Mouse (Mus musculus) midbrain, embryonic 16.5 days (tissue): Measurements from ENCODE around the gene BC048671. TPM values are rescaled to one million over a fixed set of nuclear protein-coding genes. Genes with fewer than 3 reads are reported as not detected.

Experiments
- ATAC-seq: fragments of 200-750 bp; cut with Nextera tagmentation; 2 replicates; pipeline ENCODE4 v1.8.0; 2017; ENCODE audit warnings: moderate TSS enrichment
- H3K27ac ChIP-seq: fragments of 300-500 bp; sonication (generic); 2 replicates; pipeline ENCODE4 v1.5.1; 2014; ENCODE audit warnings: mild to moderate bottlenecking, low read length, mixed read lengths
- H3K27me3 ChIP-seq: fragments of 300-500 bp; sonication (generic); 2 replicates; pipeline ENCODE4 v1.6.1; 2014; ENCODE audit warnings: low read depth, low read length, mixed read lengths; ENCODE audit not compliant: control insufficient read depth, insufficient read depth
- H3K36me3 ChIP-seq: fragments of 300-500 bp; sonication (generic); 2 replicates; pipeline ENCODE4 v1.6.1; 2014; ENCODE audit warnings: mild to moderate bottlenecking, low read length, moderate library complexity, mixed read lengths; ENCODE audit not compliant: control insufficient read depth, insufficient read depth
- H3K4me1 ChIP-seq: fragments of 300-500 bp; sonication (generic); 2 replicates; pipeline ENCODE4 v1.6.1; 2014; ENCODE audit warnings: mild to moderate bottlenecking, low read length, mixed read lengths; ENCODE audit not compliant: control insufficient read depth, insufficient read depth
- H3K4me2 ChIP-seq: fragments of 300-500 bp; sonication (generic); 2 replicates; pipeline ENCODE4 v1.6.1; 2014; ENCODE audit warnings: mild to moderate bottlenecking, low read length, mixed read lengths
- H3K4me3 ChIP-seq: fragments of 300-500 bp; sonication (generic); 2 replicates; pipeline ENCODE4 v1.5.1; 2014; ENCODE audit warnings: low read depth, mild to moderate bottlenecking, low read length, moderate library complexity, mixed read lengths
- H3K9ac ChIP-seq: fragments of 300-500 bp; sonication (generic); 2 replicates; pipeline ENCODE4 v1.6.1; 2014; ENCODE audit warnings: low read depth, low read length, mixed read lengths
- H3K9me3 ChIP-seq: fragments of 300-500 bp; sonication (generic); replicated peaks from 2 replicates; pipeline ENCODE4 v1.6.1; 2014; ENCODE audit warnings: mild to moderate bottlenecking, low read length, mixed read lengths; ENCODE audit not compliant: control insufficient read depth, poor library complexity, severe bottlenecking
- WGBS: fragments of 180-500 bp; shearing (Covaris S2); extraction: QIAGEN DNeasy Blood & Tissue Kit; methylation state at CpG from one replicate; pipeline ENCODE4 v1.1.7; 2014; 5-methylcytosine and 5-hydroxymethylcytosine counted together
- polyA plus RNA-seq: library from polyadenylated mRNA; unstranded; fragments of >200 nt; fragmentation: Nextera tagmentation; extraction: Ambion mirVana; gene quantifications from 2 replicates; pipeline ENCODE4 v1.2.1, GENCODE M21; 2015

BC048671 gene
- polyA plus RNA-seq: not detected in 2 replicates

DNA sequence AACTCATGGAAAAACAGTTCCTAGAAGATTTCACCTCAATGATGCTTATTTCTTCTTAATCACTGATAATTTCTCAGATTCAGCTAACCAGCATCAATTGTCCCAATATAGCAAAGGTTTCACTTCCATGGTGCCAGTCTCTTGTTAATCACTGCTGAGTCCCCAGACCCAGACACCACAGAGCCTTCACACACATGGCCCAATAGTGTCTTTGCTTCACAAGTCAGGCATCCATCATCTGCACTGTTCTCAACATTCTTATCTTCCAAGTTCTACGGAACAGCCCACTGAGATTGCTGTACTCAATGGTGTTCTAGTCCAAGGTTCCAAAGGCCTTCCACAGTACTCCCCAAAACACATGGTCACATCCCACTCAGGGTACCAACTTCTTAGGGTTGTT, at the start of gene BC048671:
Gene BC048671, plus strand, starts transcription at position 301 of the 400 bp plus-strand sequence.
- no peak for ATAC-seq
- H3K4me2 ChIP-seq: no peak within 1 kb of the TSS
- H3K9ac ChIP-seq: no peak within 1 kb of the TSS
- WGBS: 100% methylated on average over 1 of the region's 1 CpGs
- H3K27me3 ChIP-seq: no peaks in the 10 kb centered on the region
- H3K4me3 ChIP-seq: no peak within 1 kb of the TSS
- H3K9me3 ChIP-seq: no peaks in the 10 kb centered on the region
- H3K4me1 ChIP-seq: no peaks in the 10 kb centered on the region
- H3K27ac ChIP-seq: no peak within 1 kb of the TSS
- H3K36me3 ChIP-seq: no peaks in the 10 kb centered on the region

DNA sequence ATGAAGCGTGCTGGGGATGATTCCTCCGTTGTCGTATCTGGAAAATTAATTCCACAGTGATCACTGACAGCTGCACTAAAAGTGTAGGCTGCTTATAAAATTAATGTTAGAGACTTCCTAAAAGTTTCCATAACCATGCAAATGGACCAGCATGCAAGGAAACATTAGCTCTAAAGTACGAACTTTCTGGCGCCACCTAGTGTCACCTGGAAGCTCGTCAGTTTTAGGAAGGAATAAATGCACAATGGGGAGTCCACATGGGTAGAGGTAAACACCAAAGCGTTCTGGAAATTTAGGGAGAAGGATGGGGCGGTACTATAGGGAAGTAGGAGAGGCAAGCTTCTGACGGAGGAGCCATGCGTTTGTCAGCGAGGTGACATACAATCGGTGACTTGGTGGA, 12.8 kb upstream of the BC048671 start:
- Histone ChIP-seq H3K27ac (no peak overlapping the region), H3K9me3 (no peaks in the 10 kb centered on the region), H3K4me2 (no peak overlapping the region), H3K4me3 (no peak overlapping the region), H3K27me3 (no peaks in the 10 kb centered on the region), H3K4me1 (no peaks in the 10 kb centered on the region), H3K36me3 (no peaks in the 10 kb centered on the region), H3K9ac (no peak overlapping the region)
- no peak for ATAC-seq
- 57% methylated on average over 12 of the region's 12 CpGs for WGBS

- Histone ChIP-seq H3K27me3 (no peaks in the 10 kb centered on the region), H3K4me2 (no peak overlapping the region), H3K9me3 (peaks cover 7% of the 10 kb centered on the region; the same call in 1 of the 2 replicates), H3K36me3 (no peaks in the 10 kb centered on the region), H3K27ac (no peak overlapping the region), H3K4me1 (no peaks in the 10 kb centered on the region), H3K9ac (no peak overlapping the region), H3K4me3 (no peak overlapping the region)
- 86% methylated on average over 6 of the region's 6 CpGs for WGBS
- ATAC-seq: no peak
These were observed 5.4 kb downstream of the BC048671 start for GRCm38 (mm10) chr6:90306315-90306975.

- no peak overlapping the region for H3K9ac ChIP-seq
- H3K9me3 ChIP-seq: peaks cover 7% of the 10 kb centered on the region; the same call in 1 of the 2 replicates
- WGBS: 90% methylated on average over 87 of the region's 87 CpGs
- H3K4me3 ChIP-seq: no peak overlapping the region
- no peak overlapping the region for H3K27ac ChIP-seq
- H3K4me1 ChIP-seq: no peaks in the 10 kb centered on the region
- no peak overlapping the region for H3K4me2 ChIP-seq
- no peak for ATAC-seq
- H3K27me3 ChIP-seq: no peaks in the 10 kb centered on the region
- no peaks in the 10 kb centered on the region for H3K36me3 ChIP-seq
These were observed 8.1 kb downstream of the BC048671 start for GRCm38 (mm10) chr6:90308839-90309778.

- H3K9me3 ChIP-seq: no peaks in the 10 kb centered on the region
- H3K27ac ChIP-seq: no peak overlapping the region
- no peaks in the 10 kb centered on the region for H3K36me3 ChIP-seq
- H3K9ac ChIP-seq: no peak overlapping the region
- H3K4me3 ChIP-seq: no peak overlapping the region
- ATAC-seq: no peak
- H3K4me1 ChIP-seq: no peaks in the 10 kb centered on the region
- WGBS: 88% methylated on average over 5 of the region's 5 CpGs
- no peak overlapping the region for H3K4me2 ChIP-seq
- H3K27me3 ChIP-seq: no peaks in the 10 kb centered on the region
These were observed 14.9 kb downstream of the BC048671 start for GRCm38 (mm10) chr6:90315961-90316360.

DNA sequence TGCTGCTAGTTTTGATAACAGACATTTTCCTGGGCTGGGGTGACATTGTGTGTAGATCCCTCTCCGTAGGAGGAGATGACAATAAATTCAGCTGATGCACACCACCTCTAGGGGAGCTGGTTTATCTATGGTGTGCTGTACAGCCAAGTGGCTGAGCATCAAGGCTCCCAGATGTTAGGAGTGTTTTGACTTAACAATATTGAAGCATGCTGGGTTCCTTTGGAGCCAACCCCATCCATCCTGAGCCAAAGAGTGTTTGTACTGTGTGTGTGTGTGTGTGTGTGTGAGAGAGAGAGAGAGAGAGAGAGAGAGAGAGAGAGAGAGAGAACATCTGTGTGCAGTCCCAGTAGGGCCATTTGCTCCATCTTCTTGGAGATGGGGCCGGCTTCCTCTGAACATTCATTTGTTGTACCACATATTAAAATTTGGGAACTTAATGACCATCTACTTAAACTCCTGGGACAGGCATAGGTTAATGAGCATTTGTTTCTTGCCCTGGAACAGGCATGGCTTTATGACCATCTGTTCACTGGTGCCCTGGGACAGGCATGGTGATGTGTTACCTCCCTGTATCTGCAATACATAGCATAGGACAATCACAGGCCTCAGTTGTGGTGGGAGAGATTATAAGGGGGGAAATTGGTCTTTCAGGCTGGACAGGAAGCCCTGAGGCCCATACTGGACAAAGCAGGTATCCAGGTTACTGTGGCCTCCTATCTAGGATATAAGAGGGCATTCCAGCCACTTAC, 16.7 kb downstream of the BC048671 start:
- H3K4me1 ChIP-seq: no peaks in the 10 kb centered on the region
- no peaks in the 10 kb centered on the region for H3K27me3 ChIP-seq
- ATAC-seq: no peak
- H3K36me3 ChIP-seq: no peaks in the 10 kb centered on the region
- H3K4me3 ChIP-seq: no peak overlapping the region
- no peak overlapping the region for H3K4me2 ChIP-seq
- H3K9ac ChIP-seq: no peak overlapping the region
- no peaks in the 10 kb centered on the region for H3K9me3 ChIP-seq
- no peak overlapping the region for H3K27ac ChIP-seq
- 69% methylated on average over 2 of the region's 2 CpGs for WGBS

GRCm38 (mm10) chr6:90319019-90319418, 18.0 kb downstream of the BC048671 start:
- Histone ChIP-seq H3K4me1 (no peaks in the 10 kb centered on the region), H3K27me3 (no peaks in the 10 kb centered on the region), H3K27ac (no peak overlapping the region), H3K9me3 (no peaks in the 10 kb centered on the region), H3K4me3 (no peak overlapping the region), H3K4me2 (no peak overlapping the region), H3K9ac (no peak overlapping the region), H3K36me3 (no peaks in the 10 kb centered on the region)
- WGBS: 90% methylated on average over 2 of the region's 2 CpGs
- ATAC-seq: no peak

DNA sequence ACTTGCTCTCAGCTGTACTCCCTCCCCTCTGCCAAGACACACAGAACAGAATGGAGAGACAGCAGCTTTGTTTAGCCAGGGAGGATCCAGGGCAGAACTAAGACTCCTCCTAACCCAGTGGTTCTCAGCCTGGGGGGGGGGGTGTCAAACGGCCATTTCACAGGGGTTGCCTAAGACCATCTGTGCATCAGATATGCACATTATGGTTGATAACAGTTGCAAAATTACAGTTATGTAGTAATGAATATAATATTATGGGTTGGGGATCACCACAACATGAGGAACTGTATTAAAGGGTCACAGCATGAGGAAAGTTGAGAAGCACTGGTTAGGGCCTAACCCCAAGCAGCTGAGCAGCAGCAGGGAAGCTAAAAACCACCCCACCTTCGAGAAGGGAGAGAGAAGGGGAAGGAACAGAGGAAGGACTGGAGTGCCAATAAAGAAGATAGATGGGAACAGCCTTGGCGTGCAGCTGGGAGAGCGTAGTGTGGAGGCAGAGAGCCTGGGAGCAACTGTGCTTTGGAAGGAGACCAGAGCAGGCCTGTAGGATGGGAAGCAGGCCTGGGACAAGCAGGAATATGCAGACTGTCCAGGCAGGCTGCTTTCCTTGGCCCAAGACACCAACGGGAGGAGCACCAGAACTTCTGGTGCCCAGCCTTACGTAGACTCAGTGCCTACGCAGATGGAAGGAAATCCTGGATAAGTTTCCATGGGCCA, 18.6 kb downstream of the BC048671 start:
- no peaks in the 10 kb centered on the region for H3K9me3 ChIP-seq
- ATAC-seq: no peak
- no peak overlapping the region for H3K9ac ChIP-seq
- no peak overlapping the region for H3K4me3 ChIP-seq
- 79% methylated on average over 7 of the region's 7 CpGs for WGBS
- no peak overlapping the region for H3K27ac ChIP-seq
- H3K4me2 ChIP-seq: no peak overlapping the region
- H3K36me3 ChIP-seq: no peaks in the 10 kb centered on the region
- no peaks in the 10 kb centered on the region for H3K27me3 ChIP-seq
- H3K4me1 ChIP-seq: no peaks in the 10 kb centered on the region
